Mouse (Mus musculus) B cell, adult 62 days (primary cell): ENCODE data around the gene Hook1. TPM values are rescaled to one million over a fixed set of nuclear protein-coding genes. Genes with fewer than 3 reads are reported as not detected.

Experiments
- total RNA-seq: library from RNA; stranded (reverse); gene quantifications from 4 replicates; pipeline ENCODE4 v1.2.4, GENCODE M21; 2023

Hook1 gene
- 28.1 to 35.4 TPM (median 34.7 TPM) in 4 replicates for total RNA-seq

DNA sequence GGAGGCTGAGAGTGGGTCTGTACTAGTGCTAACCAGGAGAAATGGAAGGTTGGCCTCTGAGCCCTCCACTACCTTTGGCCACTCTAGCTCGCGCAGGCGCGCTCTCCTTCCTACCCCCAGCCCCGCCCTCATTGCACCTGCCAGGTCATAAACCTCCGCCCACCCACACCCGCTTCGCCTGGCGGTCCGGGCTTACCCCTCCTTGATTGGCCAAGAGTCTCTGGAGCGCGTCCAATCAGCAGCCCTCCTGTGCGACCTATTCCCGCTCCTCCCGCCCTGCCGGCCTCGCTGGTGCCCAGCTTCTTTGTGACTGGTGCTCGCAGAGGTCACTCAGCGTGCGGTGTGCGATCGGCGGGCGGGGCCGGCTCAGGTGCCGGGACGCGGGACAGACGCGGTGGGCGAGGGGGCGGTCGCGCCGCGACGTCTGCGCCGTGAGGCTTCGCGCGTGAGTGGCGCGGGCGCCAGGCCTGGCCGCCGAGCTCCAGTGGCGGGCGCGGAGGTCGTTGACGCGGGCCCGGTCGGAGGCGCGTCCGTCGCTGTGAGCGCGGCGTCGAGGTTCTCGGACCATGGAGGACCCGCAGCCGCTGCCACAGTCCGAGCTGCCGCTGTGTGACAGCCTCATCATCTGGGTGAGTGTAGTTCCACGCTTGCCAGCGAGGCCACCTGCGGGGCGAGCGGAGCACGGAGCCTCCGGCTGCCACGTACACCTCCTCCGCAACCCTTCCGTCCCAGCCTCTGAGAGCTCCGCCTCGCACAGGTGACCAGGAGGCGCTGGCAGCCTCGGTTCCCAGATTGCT, at the start of gene Hook1:
Gene Hook1 (plus strand): TSS at position 313 of the 797 bp plus-strand sequence.

Other genes with a start within 250 kb of the Hook1 start
- gene Cyp2j13, start 110.3 kb downstream of the Hook1 start, total RNA-seq: not detected in 4 replicates
- gene Cyp2j12, start 173.9 kb downstream of the Hook1 start, total RNA-seq: not detected in 4 replicates